Mouse (Mus musculus) neutrophil, adult 83 days (primary cell): ENCODE data around the gene Slc4a1. TPM values are rescaled to one million over a fixed set of nuclear protein-coding genes. Genes with fewer than 3 reads are reported as not detected.

Source experiments
- total RNA-seq, 2 experiments: library from RNA; stranded (reverse); gene quantifications; one replicate each; pipeline ENCODE4 v1.2.4; 2023

Slc4a1 gene
- total RNA-seq = 10 to 100 TPM; 42.9 to 79.0 TPM

GRCm38 (mm10) chr11:102366103-102366502 lies at the start of gene Slc4a1:
Slc4a1 (minus strand) TSS chr11:102366203.

GRCm38 (mm10) chr11:102407834-102408215 lies 41.8 kb upstream of the Slc4a1 start, which contains the start of gene Slc25a39:
Slc25a39 (minus strand) TSS chr11:102407946.

GRCm38 (mm10) chr11:102393238-102393634 lies 27.2 kb upstream of the Slc4a1 start, which contains the start of gene Rundc3a:
Rundc3a (plus strand) TSS chr11:102393403.

GRCm38 (mm10) chr11:102319410-102319792 lies 46.6 kb downstream of the Slc4a1 start, which contains the start of gene Ubtf:
Ubtf (minus strand) TSS chr11:102319742.

Other genes starting within 250 kb of the Slc4a1 start
- not detected for gene Nags, start 220.7 kb downstream of the Slc4a1 start, total RNA-seq
- 1 to 10 TPM; 8.7 to 9.7 TPM for gene Tmem101, start 209.8 kb downstream of the Slc4a1 start, total RNA-seq
- gene Lsm12, start 180.9 kb downstream of the Slc4a1 start, total RNA-seq = 10 to 100 TPM; 34.9 to 35.5 TPM
- 10 to 100 TPM; 21.0 to 22.3 TPM for gene G6pc3, start 176.6 kb downstream of the Slc4a1 start, total RNA-seq
- gene Hdac5, start 136.0 kb downstream of the Slc4a1 start, total RNA-seq = 100 to 1,000 TPM; 101 to 110 TPM
- 1 to 10 TPM; 8.7 to 9.4 TPM for gene BC030867, start 117.3 kb downstream of the Slc4a1 start, total RNA-seq
- under 1 TPM in 1 of 2 experiments, not detected in 1; 0.13 TPM for gene Asb16, start 97.5 kb downstream of the Slc4a1 start, total RNA-seq
- gene Tmub2, start 81.3 kb downstream of the Slc4a1 start, total RNA-seq = 10 to 100 TPM; 44.9 to 45.2 TPM
- 10 to 100 TPM; 54.9 to 66.5 TPM for gene Atxn7l3, start 69.6 kb downstream of the Slc4a1 start, total RNA-seq
- 10 to 100 TPM; 79.6 to 80.9 TPM for gene Ubtf, start 46.5 kb downstream of the Slc4a1 start, total RNA-seq
- gene Rundc3a, start 27.2 kb upstream of the Slc4a1 start, total RNA-seq = not detected
- gene Slc25a39, start 41.7 kb upstream of the Slc4a1 start, total RNA-seq = 10 to 100 TPM; 44.2 to 50.6 TPM
- gene Grn, start 64.1 kb upstream of the Slc4a1 start, total RNA-seq = 100 to 1,000 TPM; 301 to 325 TPM
- not detected for gene Fam171a2, start 81.5 kb upstream of the Slc4a1 start, total RNA-seq
- gene Itga2b, start 103.9 kb upstream of the Slc4a1 start, total RNA-seq = 10 to 100 TPM; 12.1 to 14.4 TPM
- gene Gpatch8, start 190.2 kb upstream of the Slc4a1 start, total RNA-seq = 10 to 100 TPM; 30.4 to 33.3 TPM
- gene Gm11627, start 213.3 kb upstream of the Slc4a1 start, total RNA-seq = not detected
- not detected for gene Fzd2, start 238.2 kb upstream of the Slc4a1 start, total RNA-seq